ENCODE assay signal across 9 mouse cellular contexts in genomic region chr2:158179370-158180111, GRCm38 (mm10). TPM values are rescaled to one million over a fixed set of nuclear protein-coding genes. Genes with fewer than 3 reads are reported as not detected.
A peak's percentile ranks its signal among the peaks of the same experiment; 100 is the strongest.
DNase-seq lines count a peak whose midpoint lies in the region; ATAC-seq and TF ChIP-seq lines count a peak whose summit lies in the region.
"Had no signal": no experiment of that assay in that cellular context is flagged by ENCODE, and none has a peak within 500 bp of the region (broad histone marks: within the 10 kb centered on the region; RNA-seq: fewer than 3 reads in every experiment).

No protein-coding gene starts in this region.

- no peak overlapping the region for H3K9ac ChIP-seq in forebrain, embryonic 12.5 days
- H3K9ac ChIP-seq in limb, embryonic 15.5 days, result peak overlapping the region; percentile 23
- no peak overlapping the region for H3K9ac ChIP-seq in neural tube, embryonic 15.5 days (replicated peaks)

- no peak overlapping the region for H3K27ac ChIP-seq in forebrain, embryonic 12.5 days
- peak overlapping the region; percentile 50; the same call in 1 of the 2 replicates for H3K27ac ChIP-seq in limb, embryonic 15.5 days
- peak overlapping the region; percentile 41 for H3K27ac ChIP-seq in neural tube, embryonic 15.5 days (replicated peaks)

- no peak for TF ChIP-seq POLR2A in lung, adult 2 months (IDR thresholded peaks at IDR 0.05; ENCODE audit: borderline replicate concordance, extremely low read depth, low read depth, low read length)

- H3K9me3 ChIP-seq in forebrain, embryonic 12.5 days, result no peaks in the 10 kb centered on the region
- H3K9me3 ChIP-seq in limb, embryonic 15.5 days, result no peaks in the 10 kb centered on the region
- H3K9me3 ChIP-seq in neural tube, embryonic 15.5 days (replicated peaks), result no peaks in the 10 kb centered on the region

- no peak for DNase-seq in lung, adult 2 months
- DNase-seq in lung, postnatal 25 days (ENCODE audit: low spot score), result no peak
- peak; percentile 77 for DNase-seq in heart, postnatal 14 days
- no peak for DNase-seq in right cerebral cortex, postnatal 25 days
- DNase-seq in layer of hippocampus, adult 8-10 months (ENCODE audit: low spot score in 2 of 2), result no peak

- H3K4me2 ChIP-seq in forebrain, embryonic 12.5 days, result peak overlapping the region; percentile 46
- H3K4me2 ChIP-seq in limb, embryonic 15.5 days, result peak overlapping the region; percentile 52
- peak overlapping the region; percentile 49 for H3K4me2 ChIP-seq in neural tube, embryonic 15.5 days

- WGBS in lung, adult 2 months, result 23% methylated on average over 18 of the region's 18 CpGs
- WGBS in forebrain, embryonic 12.5 days, result 22% methylated on average over 18 of the region's 18 CpGs
- 21% methylated on average over 18 of the region's 18 CpGs for WGBS in limb, embryonic 15.5 days
- WGBS in neural tube, embryonic 15.5 days, result 14% methylated on average over 18 of the region's 18 CpGs

- H3K4me1 ChIP-seq in lung, adult 2 months (ENCODE audit: control insufficient read depth, insufficient read depth, low read length), result peaks cover 17% of the 10 kb centered on the region
- peaks cover 33% of the 10 kb centered on the region for H3K4me1 ChIP-seq in forebrain, embryonic 12.5 days
- peaks cover 16% of the 10 kb centered on the region for H3K4me1 ChIP-seq in limb, embryonic 15.5 days
- H3K4me1 ChIP-seq in neural tube, embryonic 15.5 days, result peaks cover 46% of the 10 kb centered on the region

- intact Hi-C loops in heart, postnatal 14 days (cut with DNase I), result loop anchor here (2.0 kb wide), 2 partner anchors 33 to 73 kb away; partner anchors contain the start of gene Tgm2

- H3K36me3 ChIP-seq in forebrain, embryonic 12.5 days (replicated peaks), result no peaks in the 10 kb centered on the region
- no peaks in the 10 kb centered on the region for H3K36me3 ChIP-seq in limb, embryonic 15.5 days
- H3K36me3 ChIP-seq in neural tube, embryonic 15.5 days, result no peaks in the 10 kb centered on the region

- H3K4me3 ChIP-seq in lung, adult 2 months (replicated peaks; ENCODE audit: extremely low read depth, low read depth, low read length), result peak overlapping the region; percentile 45
- H3K4me3 ChIP-seq in forebrain, embryonic 12.5 days (replicated peaks), result peak overlapping the region; percentile 28
- peak overlapping the region; percentile 37 for H3K4me3 ChIP-seq in limb, embryonic 15.5 days
- peak overlapping the region; percentile 21 for H3K4me3 ChIP-seq in neural tube, embryonic 15.5 days (replicated peaks)

- no peaks in the 10 kb centered on the region for H3K27me3 ChIP-seq in forebrain, embryonic 12.5 days
- H3K27me3 ChIP-seq in limb, embryonic 15.5 days, result no peaks in the 10 kb centered on the region
- no peaks in the 10 kb centered on the region for H3K27me3 ChIP-seq in neural tube, embryonic 15.5 days (replicated peaks)
- H3K27me3 ChIP-seq: Patski had no signal

- ATAC-seq in forebrain, embryonic 12.5 days (ENCODE audit: low FRiP score), result 0 out of 2 replicates have a peak, but pooled peaks have one; percentile 13
- no peak; the same call in 1 of the 2 replicates for ATAC-seq in limb, embryonic 15.5 days (ENCODE audit: insufficient number of reproducible peaks, low FRiP score, low TSS enrichment, low read depth)
- ATAC-seq in neural tube, embryonic 15.5 days (ENCODE audit: low FRiP score), result 0 out of 2 replicates have a peak, but pooled peaks have one; percentile 16
- ATAC-seq: Patski had no signal

- TF ChIP-seq CTCF in lung, adult 2 months (IDR thresholded peaks at IDR 0.05; ENCODE audit: insufficient read depth, low read length), result no peak

RNA-seq across cellular contexts. Expression of gene Tgm2, which starts 33.3 kb away (rescaled TPM):
- polyA plus RNA-seq in lung, adult 2 months (2012; rRNA removed), result 285 and 297 TPM in 2 replicates
- polyA plus RNA-seq in forebrain, embryonic 12.5 days (2016; fragmentation: Nextera tagmentation; extraction: Ambion mirVana), result 4.3 and 4.6 TPM in 2 replicates
- total RNA-seq in heart, postnatal 14 days (2021), result 100 to 1,000 TPM; 181 to 209 TPM
- polyA plus RNA-seq in limb, embryonic 15.5 days (2015; fragmentation: Nextera tagmentation; extraction: Ambion mirVana), result 13.3 and 18.1 TPM in 2 replicates
- polyA plus RNA-seq in neural tube, embryonic 15.5 days (2015; fragmentation: Nextera tagmentation; extraction: Ambion mirVana), result 7.8 and 13.9 TPM in 2 replicates
- total RNA-seq in layer of hippocampus, adult 8-10 months (2022), result 10 to 100 TPM in 3 of 4 experiments, 1 to 10 TPM in 1; 9.1 to 14.2 (median 12.7) TPM

RNA-seq across cellular contexts. Expression of gene D630003M21Rik, which starts 49.5 kb away (rescaled TPM):
- polyA plus RNA-seq in lung, adult 2 months (2012; rRNA removed), result 1.9 and 2.0 TPM in 2 replicates
- polyA plus RNA-seq in forebrain, embryonic 12.5 days (2016; fragmentation: Nextera tagmentation; extraction: Ambion mirVana), result 3.3 and 3.4 TPM in 2 replicates
- total RNA-seq in heart, postnatal 14 days (2021), result 1 to 10 TPM; 7.0 to 7.4 TPM
- 12.0 and 12.2 TPM in 2 replicates for polyA plus RNA-seq in limb, embryonic 15.5 days (2015; fragmentation: Nextera tagmentation; extraction: Ambion mirVana)
- 2.4 and 2.5 TPM in 2 replicates for polyA plus RNA-seq in neural tube, embryonic 15.5 days (2015; fragmentation: Nextera tagmentation; extraction: Ambion mirVana)
- 1 to 10 TPM; 3.3 to 5.3 (median 4.5) TPM for total RNA-seq in layer of hippocampus, adult 8-10 months (2022)

Comparison
In these comparisons a context has a peak if more than half of its experiments do, and no peak if none do; other contexts are left out.
1. DNase-seq: peak in heart, postnatal 14 days (2 of 2); none in lung, adult 2 months (single experiment), lung, postnatal 25 days (single experiment), right cerebral cortex, postnatal 25 days (single experiment) and layer of hippocampus, adult 8-10 months (0 of 2).
2. RNA of gene Tgm2, which starts 33.3 kb away (polyA plus RNA-seq): 285 to 297 TPM in lung, adult 2 months; 13.3 to 18.1 TPM in limb, embryonic 15.5 days, 7.8 to 13.9 TPM in neural tube, embryonic 15.5 days and 4.3 to 4.6 TPM in forebrain, embryonic 12.5 days; every median in the first group is over 10 times any median in the second.
3. Peak in every context shown above with its lines, with median percentiles within 50 percentile points of each other: H3K4me3 ChIP-seq and H3K4me2 ChIP-seq.